Mouse (Mus musculus) spleen, adult 2 months (tissue): ENCODE data around the gene Sptbn2.

Experiments
- CTCF ChIP-seq: fragments of 200-500 bp; IDR thresholded peaks from 2 replicates; pipeline ENCODE4 v1.5.1; 2011; ENCODE audit warnings: mild to moderate bottlenecking, inconsistent platforms; ENCODE audit not compliant: insufficient read depth, insufficient read length, insufficient replicate concordance; ENCODE audit errors: extremely low read depth
- POLR2A ChIP-seq: fragments of 200-500 bp; IDR thresholded peaks from 2 replicates; pipeline ENCODE4 v1.6.1; 2011; ENCODE audit warnings: low read depth, low read length, inconsistent platforms

DNA sequence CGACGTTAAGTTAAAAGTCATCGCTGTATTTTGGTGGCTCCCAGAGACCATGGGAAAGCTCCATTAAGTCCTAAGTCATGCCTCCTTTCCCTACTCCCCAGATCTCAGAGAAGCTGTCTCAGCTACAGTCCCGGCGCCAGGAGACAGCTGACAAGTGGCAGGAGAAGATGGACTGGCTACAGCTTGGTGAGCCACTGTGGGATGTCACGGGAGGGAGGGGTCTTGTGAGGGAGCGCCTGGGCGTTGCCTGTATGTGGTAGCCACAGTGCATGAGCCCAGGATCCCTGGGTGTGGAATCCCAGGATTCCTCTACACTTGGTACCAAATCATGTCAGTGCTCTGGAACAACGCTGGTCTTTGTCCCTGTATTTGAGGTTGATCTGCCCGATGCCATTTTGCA, 37.5 kb downstream of the Sptbn2 start:
- TF ChIP-seq POLR2A = no peak
- TF ChIP-seq CTCF = no peak
